Mouse (Mus musculus) spleen, adult 12 weeks (tissue): Measurements from ENCODE around the gene Phip.
A peak's percentile ranks its signal among the peaks of the same experiment; 100 is the strongest.

ENCODE experiments used
- DNase-seq: peaks from one replicate; pipeline ENCODE4 v3.0.0; 2022; ENCODE audit warnings: low spot score

Phip gene

GRCm38 (mm10) chr9:82975342-82976215, at the start of gene Phip:
Phip (minus strand) TSS chr9:82975516.
- peak; percentile 89 for DNase-seq

- DNase-seq = no peak
Measured at GRCm38 (mm10) chr9:83023724-83024123, 48.4 kb upstream of the Phip start.

- DNase-seq = no peak
Measured at GRCm38 (mm10) chr9:83014516-83014915, 39.2 kb upstream of the Phip start.

GRCm38 (mm10) chr9:83008306-83008705, 33.0 kb upstream of the Phip start:
- DNase-seq = no peak

GRCm38 (mm10) chr9:83001342-83001741, 26.0 kb upstream of the Phip start:
- no peak for DNase-seq

GRCm38 (mm10) chr9:82997765-82998500, 22.6 kb upstream of the Phip start:
- DNase-seq = no peak

- no peak for DNase-seq
Measured at GRCm38 (mm10) chr9:82976936-82977335, 1.6 kb upstream of the Phip start.

GRCm38 (mm10) chr9:82976219-82976618, 903 bp upstream of the Phip start:
- no peak for DNase-seq

- DNase-seq = no peak
Measured at GRCm38 (mm10) chr9:82974962-82975341, 364 bp downstream of the Phip start.

GRCm38 (mm10) chr9:82974187-82974861, 992 bp downstream of the Phip start:
- peak; percentile 77 for DNase-seq

GRCm38 (mm10) chr9:82973321-82973892, 1.9 kb downstream of the Phip start:
- DNase-seq = peak; percentile 4

- DNase-seq = no peak
Measured at GRCm38 (mm10) chr9:82971433-82971832, 3.9 kb downstream of the Phip start.

GRCm38 (mm10) chr9:82967076-82967621, 8.2 kb downstream of the Phip start:
- DNase-seq = no peak

- DNase-seq = no peak
Measured at GRCm38 (mm10) chr9:82963981-82964380, 11.3 kb downstream of the Phip start.

- no peak for DNase-seq
Measured at GRCm38 (mm10) chr9:82961352-82961751, 14.0 kb downstream of the Phip start.

GRCm38 (mm10) chr9:82955267-82955666, 20.0 kb downstream of the Phip start:
- no peak for DNase-seq

- no peak for DNase-seq
Measured at GRCm38 (mm10) chr9:82952330-82952729, 23.0 kb downstream of the Phip start.

- DNase-seq = no peak
Measured at GRCm38 (mm10) chr9:82951435-82952004, 23.8 kb downstream of the Phip start.

GRCm38 (mm10) chr9:82907246-82907645, 68.1 kb downstream of the Phip start:
- no peak for DNase-seq

GRCm38 (mm10) chr9:82888645-82889044, 86.7 kb downstream of the Phip start:
- DNase-seq = no peak

GRCm38 (mm10) chr9:82884177-82884576, 91.1 kb downstream of the Phip start:
- no peak for DNase-seq

- no peak for DNase-seq
Measured at GRCm38 (mm10) chr9:82877078-82877477, 98.2 kb downstream of the Phip start.
